13 mouse cellular contexts compared by ENCODE assay signal in the genomic region with DNA sequence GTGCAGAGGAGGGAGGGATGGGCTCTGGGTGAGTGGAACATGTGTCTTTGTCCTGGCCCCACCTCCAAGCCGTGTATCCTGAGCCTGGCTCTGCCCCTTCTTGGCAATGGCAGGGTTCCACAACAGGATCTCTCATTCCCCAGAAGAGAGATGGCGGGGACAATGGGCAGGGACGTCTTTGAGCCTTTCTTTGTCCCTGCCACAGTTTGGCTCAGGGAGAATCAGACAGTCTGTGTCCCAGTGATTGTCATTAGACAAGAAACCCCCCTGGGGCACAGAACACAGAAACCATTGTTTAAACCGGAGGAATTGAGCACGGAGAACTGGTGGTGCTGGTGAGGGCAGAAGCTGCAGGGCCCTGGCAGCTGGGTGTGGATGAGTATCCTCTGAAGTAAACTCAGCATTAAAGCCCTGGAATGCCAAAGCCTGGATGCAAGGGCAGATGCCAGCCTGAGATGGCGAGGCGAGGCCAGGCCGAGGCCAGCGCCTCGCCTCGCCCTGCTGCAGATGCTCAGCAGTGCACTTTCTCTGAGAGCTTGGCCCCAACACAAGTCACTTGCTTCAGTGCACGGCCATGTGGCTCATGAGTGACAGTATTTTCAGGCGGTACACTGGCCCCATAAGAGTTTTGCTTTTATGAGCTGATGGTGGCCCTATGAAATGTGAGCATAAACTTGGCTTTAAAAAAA. TPM values are rescaled to one million over a fixed set of nuclear protein-coding genes. Genes with fewer than 3 reads are reported as not detected.
DNase-seq lines count a peak whose midpoint lies in the region; ATAC-seq and TF ChIP-seq lines count a peak whose summit lies in the region.
"Had no signal": no experiment of that assay in that cellular context is flagged by ENCODE, and none has a peak within 500 bp of the region (broad histone marks: within the 10 kb centered on the region; RNA-seq: fewer than 3 reads in every experiment).

No protein-coding gene starts in this region.

- H3K27ac ChIP-seq in stomach, embryonic 16.5 days (ENCODE audit: low read length): no peak overlapping the region
- H3K27ac ChIP-seq in stomach, postnatal 0 days (replicated peaks): no peak overlapping the region; the same call in 1 of the 2 replicates
- no peak overlapping the region for H3K27ac ChIP-seq in forebrain, embryonic 11.5 days (ENCODE audit: low read depth, low read length)
- no peak overlapping the region for H3K27ac ChIP-seq in intestine, embryonic 15.5 days
- H3K27ac ChIP-seq: layer of hippocampus, adult 2 months; liver, embryonic 13.5 days had no signal

- DNase-seq in stomach, postnatal 0 days (ENCODE audit: low spot score): no peak
- no peak for DNase-seq in forebrain, embryonic 11.5 days (ENCODE audit: low spot score)
- peak; percentile 55 for DNase-seq in mesoderm, embryonic 11.5 days (ENCODE audit: low read depth, low spot score)
- DNase-seq in retina, postnatal 7 days (ENCODE audit: low read depth, low spot score): peak; percentile 27
- DNase-seq in spleen, adult 18-20 months: no peak
- no peak for DNase-seq in liver
- DNase-seq: adrenal gland, adult 8-10 months; liver, embryonic 13.5 days had no signal

- ATAC-seq in stomach, embryonic 16.5 days (ENCODE audit: insufficient read depth, low FRiP score): no peak
- ATAC-seq in stomach, postnatal 0 days (ENCODE audit: low FRiP score, low TSS enrichment): no peak
- 0 out of 2 replicates have a peak, but pooled peaks have one; percentile 19 for ATAC-seq in forebrain, embryonic 11.5 days (replicated peaks; ENCODE audit: low FRiP score)
- no peak for ATAC-seq in intestine, embryonic 15.5 days

- H3K4me2 ChIP-seq in stomach, embryonic 16.5 days (ENCODE audit: low read depth, low read length): no peak overlapping the region
- H3K4me2 ChIP-seq in stomach, postnatal 0 days (replicated peaks; ENCODE audit: low read depth): no peak overlapping the region
- H3K4me2 ChIP-seq in forebrain, embryonic 11.5 days (ENCODE audit: low read depth, low read length, severe bottlenecking): no peak overlapping the region
- H3K4me2 ChIP-seq in intestine, embryonic 15.5 days (replicated peaks): no peak overlapping the region
- H3K4me2 ChIP-seq: liver, embryonic 13.5 days had no signal

- TF ChIP-seq EP300 in stomach, postnatal 0 days (optimal IDR thresholded peaks at IDR 0.05): no peak

- no peak for TF ChIP-seq CTCF in stomach, postnatal 0 days (IDR thresholded peaks at IDR 0.05; ENCODE audit: low read depth)

- H3K4me1 ChIP-seq in stomach, embryonic 16.5 days (ENCODE audit: control insufficient read depth, insufficient read depth, low read length): peaks cover 5% of the 10 kb centered on the region
- H3K4me1 ChIP-seq in stomach, postnatal 0 days (replicated peaks; ENCODE audit: control insufficient read depth, insufficient read depth): no peaks in the 10 kb centered on the region
- peaks cover 2% of the 10 kb centered on the region; the same call in 1 of the 2 replicates for H3K4me1 ChIP-seq in forebrain, embryonic 11.5 days (replicated peaks; ENCODE audit: control insufficient read depth, insufficient read depth, low read length)
- peaks cover 4% of the 10 kb centered on the region; the same call in 1 of the 2 replicates for H3K4me1 ChIP-seq in intestine, embryonic 15.5 days (replicated peaks)
- H3K4me1 ChIP-seq: liver, embryonic 13.5 days had no signal

- H3K27me3 ChIP-seq in stomach, embryonic 16.5 days (ENCODE audit: control insufficient read depth, insufficient read depth, low read length): peaks cover 34% of the 10 kb centered on the region
- peaks cover 8% of the 10 kb centered on the region; the same call in 1 of the 2 replicates for H3K27me3 ChIP-seq in stomach, postnatal 0 days (ENCODE audit: control insufficient read depth, insufficient read depth, low read length)
- peaks cover 35% of the 10 kb centered on the region for H3K27me3 ChIP-seq in forebrain, embryonic 11.5 days (ENCODE audit: control insufficient read depth, insufficient read depth, low read length)
- H3K27me3 ChIP-seq in intestine, embryonic 15.5 days (replicated peaks): peaks cover 42% of the 10 kb centered on the region

- H3K9me3 ChIP-seq in stomach, embryonic 16.5 days (replicated peaks; ENCODE audit: control insufficient read depth, low read length): no peaks in the 10 kb centered on the region
- no peaks in the 10 kb centered on the region for H3K9me3 ChIP-seq in stomach, postnatal 0 days (ENCODE audit: control insufficient read depth, low read length)
- H3K9me3 ChIP-seq in forebrain, embryonic 11.5 days (ENCODE audit: control insufficient read depth, low read length): no peaks in the 10 kb centered on the region
- H3K9me3 ChIP-seq in intestine, embryonic 15.5 days: no peaks in the 10 kb centered on the region
- H3K9me3 ChIP-seq: liver, embryonic 13.5 days had no signal

- H3K9ac ChIP-seq in stomach, embryonic 16.5 days (ENCODE audit: low read length): 0 out of 2 replicates have a peak overlapping the region, but pooled peaks have one; percentile 7
- no peak overlapping the region for H3K9ac ChIP-seq in stomach, postnatal 0 days (ENCODE audit: low read length)
- H3K9ac ChIP-seq in forebrain, embryonic 11.5 days (ENCODE audit: low read length): peak overlapping the region; percentile 42
- H3K9ac ChIP-seq in intestine, embryonic 15.5 days: no peak overlapping the region
- H3K9ac ChIP-seq: liver, embryonic 13.5 days had no signal

- no peak overlapping the region for H3K4me3 ChIP-seq in stomach, embryonic 16.5 days (replicated peaks; ENCODE audit: low read length)
- no peak overlapping the region for H3K4me3 ChIP-seq in stomach, postnatal 0 days (ENCODE audit: low read depth, low read length)
- no peak overlapping the region for H3K4me3 ChIP-seq in forebrain, embryonic 11.5 days (ENCODE audit: low read depth, low read length)
- H3K4me3 ChIP-seq in intestine, embryonic 15.5 days (replicated peaks): no peak overlapping the region
- H3K4me3 ChIP-seq: layer of hippocampus, adult 2 months; liver, embryonic 13.5 days had no signal

- no peaks in the 10 kb centered on the region for H3K36me3 ChIP-seq in stomach, embryonic 16.5 days (ENCODE audit: control insufficient read depth, insufficient read depth, low read length)
- H3K36me3 ChIP-seq in stomach, postnatal 0 days (ENCODE audit: control insufficient read depth, insufficient read depth, low read length): 0 out of 2 replicates have a peak, but pooled peaks cover 5% of the 10 kb centered on the region
- peaks cover 3% of the 10 kb centered on the region; the same call in 1 of the 2 replicates for H3K36me3 ChIP-seq in forebrain, embryonic 11.5 days (ENCODE audit: control insufficient read depth, insufficient read depth, low read length)
- H3K36me3 ChIP-seq in intestine, embryonic 15.5 days: no peaks in the 10 kb centered on the region; the same call in 1 of the 2 replicates
- H3K36me3 ChIP-seq: liver, embryonic 13.5 days had no signal

- WGBS in stomach, embryonic 16.5 days: 48% methylated on average over 13 of the region's 13 CpGs
- 39% methylated on average over 13 of the region's 13 CpGs for WGBS in stomach, postnatal 0 days
- 11% methylated on average over 13 of the region's 13 CpGs for WGBS in forebrain, embryonic 11.5 days
- WGBS in intestine, embryonic 15.5 days: 49% methylated on average over 13 of the region's 13 CpGs

RNA-seq across cellular contexts. Expression of gene Cnfn, which starts 3.4 kb away (rescaled TPM):
- 1,223 and 2,187 TPM in 2 replicates for polyA plus RNA-seq in stomach, embryonic 16.5 days (2015; fragmentation: Nextera tagmentation; extraction: Ambion mirVana)
- polyA plus RNA-seq in stomach, postnatal 0 days (2015; fragmentation: Nextera tagmentation; extraction: Ambion mirVana): 4,615 and 4,883 TPM in 2 replicates
- 0.28 TPM in 1 of 2 replicates, not detected in the other for polyA plus RNA-seq in forebrain, embryonic 11.5 days (2014; fragmentation: Nextera tagmentation; extraction: Ambion mirVana)
- polyA plus RNA-seq in intestine, embryonic 15.5 days (2015; fragmentation: Nextera tagmentation; extraction: Ambion mirVana): 0.47 and 0.63 TPM in 2 replicates
- polyA plus RNA-seq: spleen, adult 2 months; urinary bladder, adult 2 months had no signal

RNA-seq across cellular contexts. Expression of gene Lipe, which starts 32.4 kb away (rescaled TPM):
- polyA plus RNA-seq in stomach, embryonic 16.5 days (2015; fragmentation: Nextera tagmentation; extraction: Ambion mirVana): 10.6 and 10.9 TPM in 2 replicates
- 10.3 and 12.5 TPM in 2 replicates for polyA plus RNA-seq in stomach, postnatal 0 days (2015; fragmentation: Nextera tagmentation; extraction: Ambion mirVana)
- polyA plus RNA-seq in forebrain, embryonic 11.5 days (2014; fragmentation: Nextera tagmentation; extraction: Ambion mirVana): 3.0 and 3.8 TPM in 2 replicates
- 7.0 and 8.8 TPM in 2 replicates for polyA plus RNA-seq in intestine, embryonic 15.5 days (2015; fragmentation: Nextera tagmentation; extraction: Ambion mirVana)

RNA-seq across cellular contexts. Expression of gene Cxcl17, which starts 46.6 kb away (rescaled TPM):
- 0.61 and 0.64 TPM in 2 replicates for polyA plus RNA-seq in stomach, embryonic 16.5 days (2015; fragmentation: Nextera tagmentation; extraction: Ambion mirVana)
- polyA plus RNA-seq in stomach, postnatal 0 days (2015; fragmentation: Nextera tagmentation; extraction: Ambion mirVana): 6.8 and 8.8 TPM in 2 replicates
- 0.69 TPM in 1 of 2 replicates, not detected in the other for polyA plus RNA-seq in forebrain, embryonic 11.5 days (2014; fragmentation: Nextera tagmentation; extraction: Ambion mirVana)
- 0.45 TPM in 1 of 2 replicates, not detected in the other for polyA plus RNA-seq in intestine, embryonic 15.5 days (2015; fragmentation: Nextera tagmentation; extraction: Ambion mirVana)
- polyA plus RNA-seq: liver, embryonic 13.5 days; spleen, adult 2 months had no signal

RNA-seq across cellular contexts. Expression of gene Megf8, which starts 49.1 kb away (rescaled TPM):
- 9.5 and 10.7 TPM in 2 replicates for polyA plus RNA-seq in stomach, embryonic 16.5 days (2015; fragmentation: Nextera tagmentation; extraction: Ambion mirVana)
- 3.3 and 3.6 TPM in 2 replicates for polyA plus RNA-seq in stomach, postnatal 0 days (2015; fragmentation: Nextera tagmentation; extraction: Ambion mirVana)
- polyA plus RNA-seq in forebrain, embryonic 11.5 days (2014; fragmentation: Nextera tagmentation; extraction: Ambion mirVana): 13.8 and 14.6 TPM in 2 replicates
- 8.1 and 9.2 TPM in 2 replicates for polyA plus RNA-seq in intestine, embryonic 15.5 days (2015; fragmentation: Nextera tagmentation; extraction: Ambion mirVana)

Comparison
In these comparisons a context has a peak if more than half of its experiments do, and no peak if none do; other contexts are left out.
1. H3K9ac ChIP-seq: peak in stomach, embryonic 16.5 days (single experiment) and forebrain, embryonic 11.5 days (single experiment); none in stomach, postnatal 0 days (single experiment) and intestine, embryonic 15.5 days (single experiment).
2. DNase-seq: peak in mesoderm, embryonic 11.5 days (single experiment) and retina, postnatal 7 days (single experiment); none in stomach, postnatal 0 days (single experiment), forebrain, embryonic 11.5 days (single experiment), spleen, adult 18-20 months (0 of 2) and liver (single experiment).
3. RNA of gene Cnfn, which starts 3.4 kb away (polyA plus RNA-seq): 4,615 to 4,883 TPM in stomach, postnatal 0 days and 1,223 to 2,187 TPM in stomach, embryonic 16.5 days; 0.47 to 0.63 TPM in intestine, embryonic 15.5 days and 0.28 TPM in forebrain, embryonic 11.5 days; every median in the first group is over 100 times any median in the second.